Mouse (Mus musculus) urinary bladder, postnatal 36 days (tissue): ENCODE measurements around the gene Atad1.
A peak's percentile ranks its signal among the peaks of the same experiment; 100 is the strongest.
"Not testable (repeated sequence)": the region's sequence is repeated elsewhere in the genome, so short reads cannot be mapped to it uniquely, and the experiment has no call there.

Experiments
- DNase-seq, 2 experiments: peaks; one replicate each; pipeline ENCODE4 v3.0.0; 2022; ENCODE audit warnings: low spot score in 2 of 2, mixed read lengths in 1 of 2

Atad1 gene

GRCm38 (mm10) chr19:32749425-32749824, 9.8 kb upstream of the Atad1 start:
- DNase-seq, result peak in 1 of 2 experiments; percentile 18

DNA sequence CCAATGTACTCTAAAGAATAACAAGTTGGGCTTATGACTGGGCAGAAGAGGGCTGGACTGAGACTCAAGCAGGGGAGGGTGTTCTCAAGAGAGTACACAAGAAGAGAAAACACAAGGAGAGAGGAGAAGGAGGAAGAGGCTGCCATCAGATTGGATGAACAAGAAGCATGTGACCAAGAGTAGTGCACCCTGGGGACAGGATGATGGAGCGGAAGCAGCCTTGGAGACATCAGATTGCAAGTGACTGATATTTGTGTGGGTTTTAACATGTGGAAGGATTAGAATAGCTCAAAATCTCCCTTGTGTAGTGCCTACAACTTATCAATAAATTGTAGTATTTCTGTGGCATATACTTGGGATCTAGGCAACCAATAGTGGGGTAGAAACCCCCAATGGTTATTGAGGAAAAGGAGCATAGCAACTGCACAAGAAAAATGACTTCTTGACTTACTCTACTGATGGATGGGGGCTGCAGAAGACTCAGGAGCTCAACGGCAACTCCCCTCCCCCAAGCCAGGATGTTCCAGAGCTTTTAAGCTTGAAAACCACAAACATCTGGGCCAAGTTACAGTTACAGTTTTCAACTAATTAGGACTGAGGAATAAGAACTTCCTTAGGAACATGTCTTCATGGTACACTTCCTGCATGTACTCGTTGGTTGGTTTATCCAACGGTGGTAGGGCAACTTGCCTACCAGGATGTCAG, 1.2 kb upstream of the Atad1 start:
- DNase-seq, result no peak

- DNase-seq, result no peak
Observed at GRCm38 (mm10) chr19:32737844-32738243, 1.7 kb downstream of the Atad1 start.

GRCm38 (mm10) chr19:32732922-32733321, 6.7 kb downstream of the Atad1 start:
- DNase-seq, result no peak

DNA sequence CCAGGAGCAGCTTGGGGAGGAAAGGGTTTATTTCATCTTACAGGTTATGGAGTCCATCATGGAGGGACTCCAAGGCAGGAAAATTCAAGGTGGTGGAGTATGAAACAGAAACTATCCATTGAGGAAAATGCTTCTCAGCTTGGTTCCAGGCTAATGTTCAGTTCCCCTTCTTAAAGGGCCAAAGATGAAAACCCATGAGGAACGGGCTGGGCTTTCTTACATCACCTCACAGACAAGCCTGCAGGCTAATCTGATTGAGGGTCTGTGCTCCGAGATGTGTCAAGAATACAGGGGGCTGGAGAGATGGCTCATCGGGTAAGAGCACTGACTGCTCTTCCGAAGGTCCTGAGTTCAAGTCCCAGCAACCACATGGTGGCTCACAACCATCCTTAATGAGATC, 9.8 kb downstream of the Atad1 start:
- DNase-seq, result no peak

GRCm38 (mm10) chr19:32726451-32727325, 12.9 kb downstream of the Atad1 start:
- DNase-seq, result no peak

GRCm38 (mm10) chr19:32723817-32724216, 15.8 kb downstream of the Atad1 start:
- no peak for DNase-seq

- DNase-seq, result no peak
Observed at GRCm38 (mm10) chr19:32720319-32720718, 19.3 kb downstream of the Atad1 start.

GRCm38 (mm10) chr19:32717590-32717989, 22.0 kb downstream of the Atad1 start:
- no peak for DNase-seq

DNA sequence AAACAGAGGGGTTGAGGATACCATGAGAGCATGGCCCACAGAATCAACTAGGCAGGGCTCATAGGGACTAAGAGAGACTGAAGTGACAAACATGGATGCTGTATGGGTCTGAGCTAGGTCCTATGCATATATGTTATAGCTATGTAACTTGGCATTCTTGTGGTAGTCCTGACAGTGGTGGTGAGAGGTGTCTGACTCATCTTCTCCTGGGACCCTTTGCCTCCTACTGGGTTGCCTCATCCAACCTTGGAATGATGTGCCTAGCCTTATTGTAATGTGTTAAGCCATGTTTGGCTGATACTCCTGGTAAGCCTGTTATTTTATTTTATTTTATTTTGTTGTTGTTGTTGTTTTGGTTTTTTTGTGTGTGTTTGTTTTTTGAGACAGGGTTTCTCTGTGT, 23.9 kb downstream of the Atad1 start:
- no peak for DNase-seq

- DNase-seq, result peak; percentile 68 to 76
Observed at GRCm38 (mm10) chr19:32715201-32715600, 24.4 kb downstream of the Atad1 start.

DNA sequence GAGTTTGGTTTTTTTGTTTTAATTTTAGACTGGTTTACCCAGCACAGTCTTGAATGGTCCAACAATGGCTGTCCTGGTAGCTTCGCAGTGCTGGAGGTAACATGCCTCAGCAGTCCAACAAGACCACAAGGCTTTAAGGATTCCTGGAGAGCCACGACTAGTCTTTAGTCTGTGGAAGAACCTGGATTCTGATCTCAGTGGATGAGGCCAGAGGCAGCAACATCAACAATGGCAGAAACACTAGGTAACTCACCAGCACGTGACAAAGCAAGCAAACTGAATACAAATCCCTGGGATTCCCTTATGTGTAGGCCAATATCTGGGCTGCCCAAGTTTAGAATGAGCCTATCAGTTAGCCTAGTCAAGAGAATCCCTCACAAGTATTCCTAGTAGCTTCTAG, 26.1 kb downstream of the Atad1 start:
- DNase-seq, result no peak

GRCm38 (mm10) chr19:32712588-32713042, 27.0 kb downstream of the Atad1 start:
- peak; percentile 41 to 72 for DNase-seq

- peak; percentile 87 to 90 for DNase-seq
Observed at GRCm38 (mm10) chr19:32711761-32712541, 27.6 kb downstream of the Atad1 start.

GRCm38 (mm10) chr19:32710288-32710687, 29.3 kb downstream of the Atad1 start:
- no peak for DNase-seq

DNA sequence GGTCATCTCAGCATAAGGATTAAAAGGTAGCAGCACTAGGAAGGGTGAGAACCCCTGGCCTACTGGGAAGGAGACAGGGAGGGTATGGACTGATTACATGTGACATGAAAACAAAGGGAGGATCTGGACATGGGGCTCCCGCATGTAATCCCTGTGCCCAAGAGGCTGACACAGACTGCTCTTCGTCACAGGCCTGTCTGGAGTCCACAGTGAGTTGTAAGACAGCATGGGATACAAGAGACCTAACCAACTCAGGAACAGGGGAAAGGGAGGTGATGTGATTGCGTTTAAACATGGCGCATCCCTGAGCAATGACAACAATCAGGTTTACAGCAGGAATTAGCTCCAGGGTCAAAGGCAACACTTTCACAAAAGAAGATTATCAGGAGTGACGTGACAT, 30.6 kb downstream of the Atad1 start:
- no peak for DNase-seq

DNA sequence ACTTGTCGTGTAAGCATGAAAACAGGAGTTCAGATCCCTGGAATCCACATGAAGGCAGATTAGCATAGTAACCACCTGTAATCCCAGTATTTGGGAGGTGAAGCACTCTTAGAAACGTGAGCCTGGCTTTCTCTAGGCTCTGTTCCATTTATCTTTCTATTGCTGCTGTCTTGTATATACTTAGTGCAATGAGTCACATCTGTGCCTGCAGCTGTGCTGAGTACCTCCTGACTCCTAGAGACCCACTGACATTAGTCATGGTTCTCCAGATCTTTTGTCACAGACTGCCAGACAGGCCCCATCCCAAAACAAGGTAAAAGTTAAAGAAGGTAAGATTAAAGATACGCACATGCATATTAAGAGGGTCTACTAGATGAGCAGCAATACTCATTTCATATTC, 37.4 kb downstream of the Atad1 start:
- DNase-seq, result no peak

DNA sequence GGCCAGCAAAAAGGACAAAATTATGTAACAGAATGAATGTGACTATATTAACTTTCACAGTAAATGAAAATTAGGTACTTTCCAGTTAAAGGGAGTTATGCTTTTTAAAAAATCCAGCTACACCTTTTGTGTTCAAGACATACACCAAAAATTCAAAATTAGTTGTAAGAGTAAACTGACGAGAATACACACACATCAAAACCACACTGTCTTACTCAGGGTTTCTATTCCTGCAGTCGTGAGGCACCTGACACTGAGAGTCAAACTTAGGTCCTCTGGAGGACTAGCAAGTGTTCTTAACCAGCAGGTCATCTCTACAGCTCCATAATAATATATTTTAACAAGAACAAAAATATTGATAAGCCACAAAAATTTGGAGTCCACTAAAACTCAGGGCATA, 42.9 kb downstream of the Atad1 start:
- no peak for DNase-seq

- DNase-seq, result no peak
Observed at GRCm38 (mm10) chr19:32689724-32690123, 49.9 kb downstream of the Atad1 start.

DNA sequence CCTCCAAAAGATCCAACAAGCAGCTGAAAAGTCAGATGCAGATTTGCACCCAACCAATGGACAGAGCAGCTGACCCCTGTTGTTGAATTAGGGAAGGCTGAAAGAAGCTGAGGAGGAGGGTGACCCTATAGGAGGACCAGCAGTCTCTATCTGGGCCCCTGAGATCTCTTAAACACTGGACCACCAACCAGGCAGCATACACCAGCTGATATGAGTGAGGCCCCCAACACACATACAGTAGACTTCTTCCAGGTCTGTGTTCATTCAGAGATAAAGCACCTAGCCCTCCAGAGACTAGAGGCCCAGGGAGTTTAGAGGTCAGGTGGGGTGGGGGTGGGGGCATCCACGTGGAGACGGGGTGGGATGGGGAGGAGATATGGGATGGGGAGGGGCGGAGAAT, 51.4 kb downstream of the Atad1 start:
- not testable (repeated sequence) for DNase-seq

DNA sequence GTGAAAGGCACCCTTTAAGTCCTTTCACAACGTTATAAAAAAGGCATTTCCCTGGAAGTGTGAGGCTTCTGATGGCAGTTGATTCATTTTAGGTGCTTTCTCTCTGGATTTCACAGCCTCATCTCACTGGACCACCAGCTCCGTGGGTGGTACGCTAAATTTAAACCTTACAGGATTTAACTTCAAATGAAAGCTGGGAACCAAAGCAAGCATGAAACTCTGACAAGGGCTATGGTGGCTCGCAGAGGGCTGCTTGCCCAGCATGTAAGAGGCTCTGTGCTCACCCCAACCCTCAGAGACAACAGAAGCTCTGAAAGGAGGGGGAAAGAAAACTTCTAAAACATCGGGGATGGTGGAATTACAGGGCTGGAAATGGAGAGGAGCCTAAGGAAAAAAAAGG, 51.9 kb downstream of the Atad1 start:
- no peak for DNase-seq

- no peak for DNase-seq
Observed at GRCm38 (mm10) chr19:32683081-32683480, 56.5 kb downstream of the Atad1 start.
